ENCODE assay signal across 9 mouse cellular contexts in genomic region chr11:97534442-97535307, GRCm38 (mm10). TPM values are rescaled to one million over a fixed set of nuclear protein-coding genes. Genes with fewer than 3 reads are reported as not detected.
DNase-seq lines count a peak whose midpoint lies in the region; ATAC-seq and TF ChIP-seq lines count a peak whose summit lies in the region.
"Had no signal": no experiment of that assay in that cellular context is flagged by ENCODE, and none has a peak within 500 bp of the region (broad histone marks: within the 10 kb centered on the region; RNA-seq: fewer than 3 reads in every experiment).

No protein-coding gene starts in this region.

- peaks cover 45% of the 10 kb centered on the region for H3K4me1 ChIP-seq in heart, embryonic 13.5 days
- H3K4me1 ChIP-seq in embryonic facial prominence, embryonic 12.5 days: peaks cover 36% of the 10 kb centered on the region
- H3K4me1 ChIP-seq in intestine, postnatal 0 days (replicated peaks; ENCODE audit: control insufficient read depth, insufficient read depth, low read length): no peaks in the 10 kb centered on the region
- peaks cover 42% of the 10 kb centered on the region for H3K4me1 ChIP-seq in neural tube, embryonic 12.5 days

- H3K9ac ChIP-seq in heart, embryonic 13.5 days: 0 out of 2 replicates have a peak overlapping the region, but pooled peaks have one; percentile 54
- H3K9ac ChIP-seq in embryonic facial prominence, embryonic 12.5 days: peak overlapping the region; percentile 29; the same call in 1 of the 2 replicates
- no peak overlapping the region for H3K9ac ChIP-seq in intestine, postnatal 0 days (ENCODE audit: low read depth, low read length)
- H3K9ac ChIP-seq in neural tube, embryonic 12.5 days: no peak overlapping the region; the same call in 1 of the 2 replicates

- H3K27me3 ChIP-seq in heart, embryonic 13.5 days (replicated peaks): peaks cover 99% of the 10 kb centered on the region
- H3K27me3 ChIP-seq in embryonic facial prominence, embryonic 12.5 days: peaks cover 89% of the 10 kb centered on the region
- H3K27me3 ChIP-seq in intestine, postnatal 0 days (replicated peaks; ENCODE audit: control insufficient read depth, insufficient read depth, low read length): peaks cover 75% of the 10 kb centered on the region
- peaks cover 81% of the 10 kb centered on the region for H3K27me3 ChIP-seq in neural tube, embryonic 12.5 days (replicated peaks)

- no peak for ATAC-seq in heart, embryonic 13.5 days (ENCODE audit: extremely low read depth, insufficient number of reproducible peaks, low FRiP score, low TSS enrichment)
- no peak for ATAC-seq in embryonic facial prominence, embryonic 12.5 days (ENCODE audit: insufficient number of reproducible peaks, insufficient read depth, low FRiP score, low TSS enrichment)
- ATAC-seq in intestine, postnatal 0 days: no peak
- no peak for ATAC-seq in neural tube, embryonic 12.5 days (ENCODE audit: low FRiP score, low read depth)

- H3K4me3 ChIP-seq in heart, embryonic 13.5 days: peak overlapping the region; percentile 42
- H3K4me3 ChIP-seq in embryonic facial prominence, embryonic 12.5 days: peak overlapping the region; percentile 17
- H3K4me3 ChIP-seq in intestine, postnatal 0 days (ENCODE audit: low read depth, low read length): peak overlapping the region; percentile 31
- peak overlapping the region; percentile 13; the same call in 1 of the 2 replicates for H3K4me3 ChIP-seq in neural tube, embryonic 12.5 days

- H3K27ac ChIP-seq in heart, embryonic 13.5 days (replicated peaks): no peak overlapping the region
- no peak overlapping the region for H3K27ac ChIP-seq in embryonic facial prominence, embryonic 12.5 days
- H3K27ac ChIP-seq in intestine, postnatal 0 days (ENCODE audit: low read depth, low read length): no peak overlapping the region
- no peak overlapping the region for H3K27ac ChIP-seq in neural tube, embryonic 12.5 days

- no peaks in the 10 kb centered on the region for H3K9me3 ChIP-seq in heart, embryonic 13.5 days
- H3K9me3 ChIP-seq in embryonic facial prominence, embryonic 12.5 days: no peaks in the 10 kb centered on the region
- H3K9me3 ChIP-seq in intestine, postnatal 0 days (ENCODE audit: control insufficient read depth): no peaks in the 10 kb centered on the region
- no peaks in the 10 kb centered on the region for H3K9me3 ChIP-seq in neural tube, embryonic 12.5 days

- H3K4me2 ChIP-seq in heart, embryonic 13.5 days: peak overlapping the region; percentile 61
- peak overlapping the region; percentile 34 for H3K4me2 ChIP-seq in embryonic facial prominence, embryonic 12.5 days (replicated peaks)
- peak overlapping the region; percentile 51 for H3K4me2 ChIP-seq in intestine, postnatal 0 days (replicated peaks; ENCODE audit: low read depth)
- H3K4me2 ChIP-seq in neural tube, embryonic 12.5 days (replicated peaks): peak overlapping the region; percentile 43

- DNase-seq in heart, adult 8-10 months (ENCODE audit: low spot score): no peak
- peak; percentile 17 for DNase-seq in T-cell, adult 2 months (ENCODE audit: low spot score)
- no peak for DNase-seq in urinary bladder, postnatal 14 days (ENCODE audit: low spot score)
- DNase-seq in adrenal gland, postnatal 25 days: no peak

- WGBS in heart, embryonic 13.5 days: 2% methylated on average over 95 of the region's 95 CpGs
- WGBS in embryonic facial prominence, embryonic 12.5 days: 2% methylated on average over 95 of the region's 95 CpGs
- 4% methylated on average over 84 of the region's 95 CpGs for WGBS in intestine, postnatal 0 days
- 2% methylated on average over 95 of the region's 95 CpGs for WGBS in neural tube, embryonic 12.5 days

- no peak for TF ChIP-seq CTCF in intestine, postnatal 0 days (IDR thresholded peaks at IDR 0.05; ENCODE audit: low read depth)

- no peaks in the 10 kb centered on the region for H3K36me3 ChIP-seq in heart, embryonic 13.5 days
- no peaks in the 10 kb centered on the region for H3K36me3 ChIP-seq in embryonic facial prominence, embryonic 12.5 days
- no peaks in the 10 kb centered on the region for H3K36me3 ChIP-seq in intestine, postnatal 0 days (ENCODE audit: control insufficient read depth, insufficient read depth)
- H3K36me3 ChIP-seq in neural tube, embryonic 12.5 days: peaks cover 11% of the 10 kb centered on the region; the same call in 1 of the 2 replicates

RNA-seq across cellular contexts. Expression of gene 4933428G20Rik, which starts 34.5 kb away (rescaled TPM):
- polyA plus RNA-seq in heart, embryonic 13.5 days (2015; fragmentation: Nextera tagmentation; extraction: Ambion mirVana): 0.84 and 1.5 TPM in 2 replicates
- total RNA-seq in heart, adult 8-10 months (2022): not detected
- polyA plus RNA-seq in embryonic facial prominence, embryonic 12.5 days (2016; fragmentation: Nextera tagmentation; extraction: Ambion mirVana): 1.1 and 1.4 TPM in 2 replicates
- polyA plus RNA-seq in intestine, postnatal 0 days (2015; fragmentation: Nextera tagmentation; extraction: Ambion mirVana): 0.10 and 0.21 TPM in 2 replicates
- 0.66 and 0.87 TPM in 2 replicates for polyA plus RNA-seq in neural tube, embryonic 12.5 days (2016; fragmentation: Nextera tagmentation; extraction: Ambion mirVana)
- not detected in 2 replicates for total RNA-seq in adrenal gland, postnatal 25 days (2021)
- total RNA-seq: left cerebral cortex, postnatal 10 days had no signal

RNA-seq across cellular contexts. Expression of gene Srcin1, which starts 41.3 kb away (rescaled TPM):
- 0.03 and 0.08 TPM in 2 replicates for polyA plus RNA-seq in heart, embryonic 13.5 days (2015; fragmentation: Nextera tagmentation; extraction: Ambion mirVana)
- under 1 TPM; 0.06 to 0.75 (median 0.18) TPM for total RNA-seq in heart, adult 8-10 months (2022)
- 1.00 and 1.3 TPM in 2 replicates for polyA plus RNA-seq in embryonic facial prominence, embryonic 12.5 days (2016; fragmentation: Nextera tagmentation; extraction: Ambion mirVana)
- 0.18 and 0.24 TPM in 2 replicates for polyA plus RNA-seq in intestine, postnatal 0 days (2015; fragmentation: Nextera tagmentation; extraction: Ambion mirVana)
- 6.4 and 7.9 TPM in 2 replicates for polyA plus RNA-seq in neural tube, embryonic 12.5 days (2016; fragmentation: Nextera tagmentation; extraction: Ambion mirVana)
- total RNA-seq in adrenal gland, postnatal 25 days (2021): 9.8 and 9.9 TPM in 2 replicates

Comparison
In these comparisons a context has a peak if more than half of its experiments do, and no peak if none do; other contexts are left out.
1. H3K9ac ChIP-seq: peak in heart, embryonic 13.5 days (single experiment) and embryonic facial prominence, embryonic 12.5 days (single experiment); none in intestine, postnatal 0 days (single experiment) and neural tube, embryonic 12.5 days (single experiment).
2. Peak in every context shown above with its lines, with median percentiles within 50 percentile points of each other: H3K4me2 ChIP-seq and H3K4me3 ChIP-seq.